Comparison of ENCODE assay signal across 28 mouse cellular contexts in the genomic region with DNA sequence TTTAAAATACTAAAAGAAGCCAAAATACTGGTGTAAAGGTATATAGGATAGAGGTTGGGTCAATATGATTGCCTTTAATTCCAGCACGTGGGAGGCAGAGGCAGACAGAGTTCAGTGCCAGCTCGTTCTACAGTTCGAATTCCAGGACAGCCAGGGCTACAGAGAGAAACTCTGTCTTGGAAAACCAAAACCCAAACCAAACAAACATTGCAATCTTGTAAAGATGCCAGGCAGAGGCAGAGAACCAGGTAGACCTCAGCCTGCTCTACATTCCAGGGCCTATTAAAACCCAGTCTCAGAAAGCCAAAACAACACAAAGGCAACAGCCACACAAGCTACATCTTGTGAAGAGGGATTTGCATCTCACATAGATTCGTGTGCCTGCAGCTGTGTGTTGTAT.
"Had no signal": no experiment of that assay in that cellular context is flagged by ENCODE, and none has a peak within 500 bp of the region (broad histone marks: within the 10 kb centered on the region; RNA-seq: fewer than 3 reads in every experiment).

No protein-coding gene starts in this region.

- ATAC-seq: hindbrain, embryonic 16.5 days; inflammation-experienced regulatory T-cells, adult 6 months; intestine, embryonic 15.5 days; intestine, postnatal 0 days; liver, embryonic 12.5 days had no signal

- H3K9ac ChIP-seq: heart, embryonic 13.5 days; heart, embryonic 15.5 days; hindbrain, embryonic 12.5 days; hindbrain, embryonic 14.5 days; intestine, embryonic 15.5 days; kidney, embryonic 15.5 days; limb, embryonic 13.5 days; limb, embryonic 15.5 days; liver, embryonic 12.5 days; liver, embryonic 14.5 days had no signal

- H3K4me2 ChIP-seq: heart, embryonic 11.5 days; heart, embryonic 13.5 days; heart, embryonic 15.5 days; hindbrain, embryonic 12.5 days; hindbrain, embryonic 14.5 days; intestine, embryonic 15.5 days; kidney, embryonic 15.5 days; limb, embryonic 13.5 days; limb, embryonic 15.5 days; liver, embryonic 12.5 days had no signal

- H3K27me3 ChIP-seq: heart, embryonic 13.5 days; heart, embryonic 15.5 days; hindbrain, embryonic 12.5 days; intestine, embryonic 15.5 days; kidney, embryonic 15.5 days; limb, embryonic 13.5 days; limb, embryonic 15.5 days; liver, embryonic 12.5 days had no signal

- H3K4me3 ChIP-seq: gastrocnemius, adult 2 months; heart, adult 2 months; heart, embryonic 13.5 days; heart, embryonic 15.5 days; hindbrain, embryonic 10.5 days; hindbrain, embryonic 12.5 days; intestine, embryonic 15.5 days; kidney, embryonic 15.5 days; limb, embryonic 13.5 days; limb, embryonic 15.5 days; liver, embryonic 12.5 days had no signal

- H3K27ac ChIP-seq: gastrocnemius, adult 2 months; heart, adult 2 months; heart, embryonic 13.5 days; heart, embryonic 15.5 days; hindbrain, embryonic 10.5 days; hindbrain, embryonic 12.5 days; hindbrain, embryonic 14.5 days; intestine, embryonic 15.5 days; kidney, embryonic 15.5 days; kidney, postnatal 0 days; limb, embryonic 13.5 days; limb, embryonic 15.5 days; liver, embryonic 12.5 days; liver, embryonic 14.5 days had no signal

- DNase-seq: gastrocnemius, adult 2 months; gastrocnemius, postnatal 10 days; gastrocnemius, postnatal 25 days; heart, adult 2 months; heart, postnatal 4 days; kidney, adult 18-20 months; kidney, adult 8-10 months; kidney, postnatal 14 days; kidney, postnatal 36 days; layer of hippocampus, adult 9-11 months; layer of hippocampus, postnatal 36 days; left cerebral cortex, postnatal 4 days had no signal

- H3K4me1 ChIP-seq: heart, embryonic 13.5 days; heart, embryonic 15.5 days; hindbrain, embryonic 10.5 days; hindbrain, embryonic 12.5 days; intestine, embryonic 15.5 days; kidney, embryonic 15.5 days; limb, embryonic 13.5 days; limb, embryonic 15.5 days; liver, embryonic 12.5 days had no signal

- H3K9me3 ChIP-seq: heart, embryonic 13.5 days; heart, embryonic 15.5 days; hindbrain, embryonic 12.5 days; intestine, embryonic 15.5 days; kidney, embryonic 15.5 days; limb, embryonic 13.5 days; limb, embryonic 15.5 days had no signal
